Mouse (Mus musculus) liver (tissue): ENCODE measurements at regions not wholly inside any gene's neighbourhood (a gene's known extent, or its start where the extent isn't known, plus 50 kb on each side); places are given as distances from the start of the nearest gene placed in this dataset.

Experiments used
- DNase-seq: peaks from one replicate; pipeline ENCODE4 v3.0.0-alpha.2; 2020; ENCODE audit warnings: mixed read lengths

GRCm38 (mm10) chr15:60101485-60102280, 85.3 kb upstream of the 4933412E24Rik start:
- no peak for DNase-seq

- DNase-seq = peak; percentile 44
These were observed 80.7 kb upstream of the 4933412E24Rik start for GRCm38 (mm10) chr15:60097141-60097540.

- no peak for DNase-seq
These were observed 79.7 kb upstream of the 4933412E24Rik start for GRCm38 (mm10) chr15:60096131-60096530.

GRCm38 (mm10) chr15:60089921-60090320, 73.5 kb upstream of the 4933412E24Rik start:
- no peak for DNase-seq

GRCm38 (mm10) chr15:60088964-60089899, 72.8 kb upstream of the 4933412E24Rik start:
- no peak for DNase-seq
